Mouse (Mus musculus) forebrain, embryonic 11.5 days (tissue): ENCODE data around the gene Dppa3. TPM values are rescaled to one million over a fixed set of nuclear protein-coding genes. Genes with fewer than 3 reads are reported as not detected.
"Not testable (repeated sequence)": the region's sequence is repeated elsewhere in the genome, so short reads cannot be mapped to it uniquely, and the experiment has no call there.

ENCODE experiments used
- ATAC-seq: fragments of 200-750 bp; cut with Nextera tagmentation; replicated peaks from 2 replicates; pipeline ENCODE4 v1.8.0; 2017; ENCODE audit warnings: moderate TSS enrichment; ENCODE audit not compliant: low FRiP score
- DNase-seq: peaks from one replicate; pipeline ENCODE4 v3.0.0-alpha.2; 2017; ENCODE audit warnings: low spot score
- H3K27ac ChIP-seq: fragments of 300-500 bp; sonication (generic); 2 replicates; pipeline ENCODE4 v1.5.1; 2014; ENCODE audit warnings: low read depth, low read length
- H3K27me3 ChIP-seq: fragments of 300-500 bp; sonication (generic); 2 replicates; pipeline ENCODE4 v1.6.1; 2014; ENCODE audit warnings: mild to moderate bottlenecking, low read length, mixed read lengths; ENCODE audit not compliant: control insufficient read depth, insufficient read depth
- H3K36me3 ChIP-seq: fragments of 300-500 bp; sonication (generic); 2 replicates; pipeline ENCODE4 v1.6.1; 2014; ENCODE audit warnings: mild to moderate bottlenecking, low read length, moderate library complexity, mixed read lengths; ENCODE audit not compliant: control insufficient read depth, insufficient read depth
- H3K4me1 ChIP-seq: fragments of 300-500 bp; sonication (generic); replicated peaks from 2 replicates; pipeline ENCODE4 v1.6.1; 2014; ENCODE audit warnings: low read length, mixed read lengths; ENCODE audit not compliant: control insufficient read depth, insufficient read depth
- H3K4me2 ChIP-seq: fragments of 300-500 bp; sonication (generic); 2 replicates; pipeline ENCODE4 v1.6.1; 2014; ENCODE audit warnings: low read depth, mild to moderate bottlenecking, low read length, moderate library complexity, mixed read lengths; ENCODE audit not compliant: severe bottlenecking
- H3K4me3 ChIP-seq: fragments of 300-500 bp; sonication (generic); 2 replicates; pipeline ENCODE4 v1.5.1; 2014; ENCODE audit warnings: low read depth, low read length
- H3K9ac ChIP-seq: fragments of 300-500 bp; sonication (generic); 2 replicates; pipeline ENCODE4 v1.6.1; 2014; ENCODE audit warnings: low read length
- H3K9me3 ChIP-seq: fragments of 300-500 bp; sonication (generic); 2 replicates; pipeline ENCODE4 v1.6.1; 2016; ENCODE audit warnings: low read length, mixed read lengths; ENCODE audit not compliant: control insufficient read depth
- WGBS: fragments of 180-500 bp; shearing (Covaris S2); extraction: QIAGEN DNeasy Blood & Tissue Kit; methylation state at CpG from one replicate; pipeline ENCODE4 v1.1.7; 2014; 5-methylcytosine and 5-hydroxymethylcytosine counted together
- polyA plus RNA-seq: library from polyadenylated mRNA; unstranded; fragments of >200 nt; fragmentation: Nextera tagmentation; extraction: Ambion mirVana; gene quantifications from 2 replicates; pipeline ENCODE4 v1.2.1, GENCODE M21; 2014

The Dppa3 gene
- polyA plus RNA-seq, 1 experiment from 2014 or later: not detected

GRCm38 (mm10) chr6:122624480-122624879 is 1.7 kb upstream of the Dppa3 start:
- ATAC-seq: no peak
- H3K4me1 ChIP-seq: no peaks in the 10 kb centered on the region
- H3K27ac ChIP-seq: no peak overlapping the region
- WGBS: 42% methylated on average over 5 of the region's 5 CpGs
- no peak overlapping the region for H3K4me2 ChIP-seq
- H3K4me3 ChIP-seq: no peak overlapping the region
- DNase-seq: peak; percentile 25
- H3K36me3 ChIP-seq: no peaks in the 10 kb centered on the region
- H3K9me3 ChIP-seq: no peaks in the 10 kb centered on the region
- H3K27me3 ChIP-seq: no peaks in the 10 kb centered on the region
- H3K9ac ChIP-seq: no peak overlapping the region

GRCm38 (mm10) chr6:122625156-122625555 is 1.1 kb upstream of the Dppa3 start:
- no peak overlapping the region for H3K4me3 ChIP-seq
- no peak overlapping the region for H3K9ac ChIP-seq
- DNase-seq: peak; percentile 30
- no peaks in the 10 kb centered on the region for H3K36me3 ChIP-seq
- H3K4me1 ChIP-seq: no peaks in the 10 kb centered on the region
- H3K27ac ChIP-seq: no peak overlapping the region
- no peaks in the 10 kb centered on the region for H3K27me3 ChIP-seq
- ATAC-seq: no peak
- H3K4me2 ChIP-seq: no peak overlapping the region
- WGBS: 84% methylated on average over 4 of the region's 4 CpGs
- H3K9me3 ChIP-seq: no peaks in the 10 kb centered on the region

- H3K4me2 ChIP-seq: 0 out of 2 replicates have a peak overlapping the region, but pooled peaks have one; percentile 21
- ATAC-seq (no peak), DNase-seq (peak; percentile 46)
- H3K27ac ChIP-seq: no peak overlapping the region
- no peak overlapping the region for H3K4me3 ChIP-seq
- H3K36me3 ChIP-seq: no peaks in the 10 kb centered on the region
- WGBS: 50% methylated on average over 20 of the region's 20 CpGs
- no peaks in the 10 kb centered on the region for H3K27me3 ChIP-seq
- H3K4me1 ChIP-seq: no peaks in the 10 kb centered on the region
- no peaks in the 10 kb centered on the region for H3K9me3 ChIP-seq
- no peak overlapping the region for H3K9ac ChIP-seq
Measured at GRCm38 (mm10) chr6:122627469-122628108, 1.4 kb downstream of the Dppa3 start.

GRCm38 (mm10) chr6:122633411-122633810 is 7.2 kb downstream of the Dppa3 start:
- WGBS: 59% methylated on average over 9 of the region's 9 CpGs
- no peak overlapping the region for H3K4me2 ChIP-seq
- no peak overlapping the region for H3K4me3 ChIP-seq
- H3K27me3 ChIP-seq: no peaks in the 10 kb centered on the region
- ATAC-seq: no peak
- no peaks in the 10 kb centered on the region for H3K4me1 ChIP-seq
- no peaks in the 10 kb centered on the region for H3K9me3 ChIP-seq
- H3K9ac ChIP-seq: no peak overlapping the region
- no peak overlapping the region for H3K27ac ChIP-seq
- DNase-seq: no peak
- no peaks in the 10 kb centered on the region for H3K36me3 ChIP-seq

- no peak overlapping the region for H3K4me2 ChIP-seq
- no peaks in the 10 kb centered on the region for H3K4me1 ChIP-seq
- H3K27me3 ChIP-seq: no peaks in the 10 kb centered on the region
- H3K27ac ChIP-seq: no peak overlapping the region
- H3K9me3 ChIP-seq: no peaks in the 10 kb centered on the region
- H3K9ac ChIP-seq: no peak overlapping the region
- 88% methylated on average over 7 of the region's 7 CpGs for WGBS
- ATAC-seq: no peak
- no peaks in the 10 kb centered on the region for H3K36me3 ChIP-seq
- H3K4me3 ChIP-seq: no peak overlapping the region
- DNase-seq: peak; percentile 6
Measured at GRCm38 (mm10) chr6:122635315-122635714, 9.1 kb downstream of the Dppa3 start.

GRCm38 (mm10) chr6:122636666-122637065 is 10.5 kb downstream of the Dppa3 start:
- DNase-seq (no peak), ATAC-seq (no peak)
- H3K36me3 ChIP-seq: no peaks in the 10 kb centered on the region
- no peak overlapping the region for H3K27ac ChIP-seq
- WGBS: 84% methylated on average over 3 of the region's 3 CpGs
- H3K9ac ChIP-seq: no peak overlapping the region
- no peaks in the 10 kb centered on the region for H3K4me1 ChIP-seq
- no peak overlapping the region for H3K4me2 ChIP-seq
- no peaks in the 10 kb centered on the region for H3K9me3 ChIP-seq
- H3K27me3 ChIP-seq: no peaks in the 10 kb centered on the region
- no peak overlapping the region for H3K4me3 ChIP-seq

GRCm38 (mm10) chr6:122637566-122637965 is 11.4 kb downstream of the Dppa3 start:
- not testable (repeated sequence) for H3K4me2 ChIP-seq, H3K27ac ChIP-seq, H3K9me3 ChIP-seq, H3K4me1 ChIP-seq, H3K9ac ChIP-seq, DNase-seq, ATAC-seq, H3K4me3 ChIP-seq, H3K36me3 ChIP-seq, H3K27me3 ChIP-seq
- 94% methylated on average over 4 of the region's 4 CpGs for WGBS

- not testable (repeated sequence) for DNase-seq, H3K27ac ChIP-seq, H3K27me3 ChIP-seq, H3K9me3 ChIP-seq, H3K9ac ChIP-seq, H3K4me1 ChIP-seq, H3K4me3 ChIP-seq, H3K36me3 ChIP-seq, ATAC-seq, H3K4me2 ChIP-seq
- WGBS: 97% methylated on average over 21 of the region's 21 CpGs
Measured at GRCm38 (mm10) chr6:122644196-122644595, 18.0 kb downstream of the Dppa3 start.

GRCm38 (mm10) chr6:122649903-122650302 is 23.7 kb downstream of the Dppa3 start:
- DNase-seq (no peak), ATAC-seq (no peak)
- no peaks in the 10 kb centered on the region for H3K36me3 ChIP-seq
- no peaks in the 10 kb centered on the region for H3K9me3 ChIP-seq
- no peak overlapping the region for H3K4me3 ChIP-seq
- no peak overlapping the region for H3K4me2 ChIP-seq
- H3K9ac ChIP-seq: no peak overlapping the region
- no peak overlapping the region for H3K27ac ChIP-seq
- peaks cover 1% of the 10 kb centered on the region; the same call in 1 of the 2 replicates for H3K4me1 ChIP-seq
- no peaks in the 10 kb centered on the region for H3K27me3 ChIP-seq
- WGBS: 84% methylated on average over 3 of the region's 3 CpGs
